Mouse (Mus musculus): ENCODE measurements around the gene Eef1akmt4. TPM values are rescaled to one million over a fixed set of nuclear protein-coding genes. Genes with fewer than 3 reads are reported as not detected.

Gene Eef1akmt4
- 16.6 and 16.8 TPM in 2 replicates for polyA plus RNA-seq (2015; fragmentation: Nextera tagmentation; extraction: Ambion mirVana)

DNA sequence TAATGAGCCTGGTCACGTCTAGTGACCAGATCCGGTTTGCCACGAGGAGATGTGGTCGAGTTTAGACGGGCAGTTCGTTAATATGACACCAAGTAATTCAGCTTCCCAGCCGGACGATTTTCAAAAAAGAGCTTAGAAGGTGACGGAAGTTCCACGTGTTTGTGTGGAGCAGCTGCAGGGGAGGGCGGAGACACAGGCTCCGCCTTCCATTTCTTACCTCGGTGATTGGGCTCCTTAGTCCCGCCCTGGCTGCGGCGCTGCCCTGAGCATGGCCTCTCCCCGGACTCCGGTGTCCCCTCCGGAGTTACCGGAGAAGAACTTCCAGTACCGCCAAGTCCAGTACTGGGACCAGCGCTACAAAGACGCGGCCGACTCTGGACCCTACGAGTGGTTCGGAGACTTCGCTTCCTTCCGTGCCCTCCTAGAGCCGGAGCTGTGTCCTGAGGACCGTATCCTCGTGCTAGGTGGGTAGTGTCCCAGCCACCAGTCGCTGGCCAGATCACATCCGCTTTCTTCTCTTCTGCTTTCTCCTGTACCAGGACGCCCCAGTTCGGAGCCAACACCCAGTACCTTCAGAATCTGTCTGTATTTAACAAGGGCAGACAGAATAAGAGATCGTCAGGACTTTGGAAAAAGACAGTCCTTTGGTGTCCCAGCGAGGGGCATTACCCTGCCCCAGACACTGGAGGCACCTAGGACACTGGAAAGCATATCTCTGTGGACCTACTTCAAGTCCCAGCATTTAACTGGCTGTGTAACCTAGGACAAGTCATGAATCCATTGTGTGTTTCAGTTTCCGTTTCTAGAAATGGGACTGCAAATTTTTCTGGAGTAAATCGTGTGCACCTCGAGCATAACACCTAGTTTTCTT is at the start of gene Eef1akmt4, which contains the start of the genes Gm49333 and Alg3:
Gene Eef1akmt4 (plus strand): TSS at position 237 of the 871 bp plus-strand sequence.
Gene Gm49333 (plus strand): TSS at position 254 of the 871 bp plus-strand sequence.
Gene Alg3 (minus strand): TSS at position 379 of the 871 bp plus-strand sequence.

DNA sequence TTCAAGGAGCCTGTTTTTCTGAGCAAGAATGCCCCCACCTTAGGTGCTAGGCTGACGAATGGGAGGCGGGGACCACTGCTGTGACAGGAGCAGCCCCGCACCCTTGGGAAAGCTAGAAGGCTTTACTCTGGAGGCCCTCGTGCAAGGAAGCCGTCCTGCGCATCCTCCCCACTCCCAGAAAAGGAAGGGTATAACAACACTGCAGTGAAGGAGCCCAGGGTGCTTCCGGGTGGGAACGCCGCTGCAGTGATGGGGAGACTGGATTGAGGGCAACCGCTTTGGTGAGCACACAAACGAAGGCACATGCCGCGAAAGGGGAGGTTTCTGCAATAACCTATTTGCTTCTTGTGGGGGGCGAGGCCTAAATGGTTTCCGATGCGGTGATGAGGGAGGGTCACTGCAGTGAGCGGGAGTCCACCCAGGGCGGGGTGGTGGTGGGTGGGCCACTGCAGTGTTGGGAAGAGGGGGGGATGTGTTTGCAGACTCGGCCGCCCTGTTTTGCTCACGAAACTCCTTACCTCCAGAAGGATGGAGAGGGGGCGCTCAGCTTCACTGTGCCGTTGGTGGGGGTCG is 21.9 kb upstream of the Eef1akmt4 start, which contains the start of gene Vwa5b2:
Gene Vwa5b2 (plus strand): TSS at position 106 of the 573 bp plus-strand sequence.

DNA sequence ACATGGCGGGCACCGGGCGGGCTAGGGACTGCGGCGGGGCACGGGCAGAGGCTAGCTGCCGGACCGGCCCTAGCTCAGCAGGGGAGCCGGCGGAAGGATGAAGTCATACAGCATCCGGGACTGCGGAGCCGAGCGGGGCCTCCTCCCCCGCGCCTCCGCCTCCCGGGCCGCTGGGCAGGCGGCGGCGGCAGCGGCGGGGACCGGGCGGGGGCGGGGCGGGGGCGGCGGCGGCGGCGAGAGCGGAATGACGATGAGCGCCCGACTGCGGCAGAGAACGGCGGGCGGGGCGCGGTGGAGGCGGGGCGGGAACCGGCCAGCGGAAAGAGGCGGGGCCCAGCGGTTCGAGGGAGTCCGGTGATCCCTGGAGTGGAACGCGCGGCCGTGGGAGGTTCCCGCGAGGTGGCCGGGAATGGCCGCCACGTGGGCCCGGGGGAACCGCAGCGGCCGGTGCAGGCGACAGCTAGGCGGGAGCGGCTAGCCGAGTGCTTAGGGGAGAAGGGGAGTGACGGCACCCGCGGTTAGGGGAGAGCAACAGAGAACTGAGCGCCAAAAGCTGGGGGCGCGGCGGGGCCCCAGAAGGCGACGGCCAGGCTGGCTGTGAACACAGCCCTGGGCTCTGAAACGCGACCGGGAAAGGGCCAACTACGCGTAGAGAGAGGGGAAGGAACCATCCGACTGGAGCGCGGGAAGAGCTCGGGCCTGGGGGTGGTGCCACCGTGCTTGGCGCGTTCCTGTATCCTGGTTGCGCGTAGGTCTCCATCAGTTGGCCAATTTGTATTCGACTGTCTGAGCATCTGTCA is 10.0 kb downstream of the Eef1akmt4 start, which contains the start of gene Camk2n2:
Gene Camk2n2 (minus strand): TSS at position 97 of the 800 bp plus-strand sequence.

DNA sequence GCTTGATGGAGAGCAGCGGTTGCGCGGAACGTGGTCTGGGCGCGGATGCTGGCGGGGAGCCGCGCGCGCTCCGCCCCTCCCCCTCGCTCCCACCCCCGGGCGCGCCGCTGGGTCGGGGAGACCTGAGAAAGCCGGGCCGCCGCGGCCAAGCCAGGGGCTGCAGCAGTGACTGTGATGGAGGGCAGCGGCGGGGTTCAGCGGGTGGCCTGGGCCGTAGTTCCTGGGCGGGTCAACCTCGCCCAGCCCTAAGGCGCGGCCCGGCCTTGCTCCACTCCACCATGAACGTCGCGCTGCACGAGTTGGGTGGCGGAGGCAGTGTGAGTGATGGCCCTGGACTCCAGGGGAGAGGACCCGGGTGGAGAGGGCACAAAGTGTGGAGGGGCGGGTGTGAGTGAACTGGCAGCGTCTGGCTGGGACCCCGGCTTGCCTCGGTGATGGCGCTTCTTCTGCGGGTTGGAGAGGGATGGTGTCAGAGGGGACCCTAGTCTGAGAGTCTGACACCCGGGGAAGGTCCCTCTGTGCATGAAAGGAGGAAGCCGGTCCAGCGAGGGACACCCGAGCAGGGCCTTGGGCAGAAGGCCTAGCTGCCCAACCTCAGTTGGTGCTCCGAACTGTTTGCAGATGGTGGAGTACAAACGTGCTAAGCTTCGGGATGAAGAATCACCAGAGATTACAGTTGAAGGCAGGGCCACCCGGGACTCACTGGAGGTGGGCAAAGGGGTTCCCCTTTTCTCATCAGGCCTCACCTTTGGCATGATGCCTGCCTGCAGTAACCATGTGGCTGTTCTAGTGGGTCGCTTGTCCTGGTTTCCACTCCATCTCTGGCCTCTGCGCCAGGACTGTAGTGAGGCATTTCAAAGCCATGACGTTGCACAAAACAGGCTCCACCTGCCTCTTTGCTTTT is 18.6 kb downstream of the Eef1akmt4 start, which contains the start of gene Ece2:
Gene Ece2 (plus strand): TSS at position 98 of the 904 bp plus-strand sequence.

DNA sequence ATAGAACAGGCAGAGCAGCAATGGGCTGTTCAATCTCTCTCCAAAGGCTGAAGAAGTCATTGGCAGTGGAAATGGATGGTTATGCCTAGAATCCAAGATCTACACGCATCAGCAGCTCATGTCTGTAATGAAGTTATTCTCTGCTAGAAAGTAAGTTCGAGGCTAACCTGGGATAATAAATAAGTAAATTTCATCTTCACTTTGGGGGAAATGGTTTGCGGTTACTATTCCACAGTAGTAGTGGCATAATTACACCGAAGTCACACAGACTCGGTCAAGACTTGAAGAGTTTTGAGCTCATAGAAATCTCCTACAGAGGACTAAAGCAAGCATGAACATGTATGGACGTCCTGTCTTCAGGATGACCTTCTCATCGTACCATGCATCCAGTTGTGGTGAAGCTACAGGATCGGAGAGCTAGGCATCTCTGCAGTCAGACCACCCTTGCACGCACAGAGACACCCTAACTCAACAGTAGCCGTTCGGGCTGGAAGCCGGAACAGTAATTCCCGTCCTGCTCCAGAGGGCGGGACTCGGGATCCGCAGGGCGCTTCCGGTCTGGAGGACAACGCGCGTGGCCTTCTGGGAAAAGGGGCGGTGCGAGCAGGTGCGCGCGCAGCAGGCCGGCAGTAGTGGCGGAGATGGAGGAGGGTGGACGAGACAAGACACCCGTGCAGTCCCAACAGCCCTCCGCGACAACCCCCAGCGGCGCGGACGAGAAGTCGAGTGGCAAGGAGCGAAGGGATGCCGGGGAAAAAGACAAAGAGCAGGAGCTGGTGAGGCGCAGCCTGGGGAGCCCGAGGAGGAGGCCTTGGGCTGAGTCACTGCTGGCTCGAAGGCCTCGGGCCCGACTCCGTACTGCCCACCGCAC is 39.9 kb downstream of the Eef1akmt4 start, which contains the start of gene Psmd2:
Gene Psmd2 (plus strand): TSS at position 577 of the 871 bp plus-strand sequence.

DNA sequence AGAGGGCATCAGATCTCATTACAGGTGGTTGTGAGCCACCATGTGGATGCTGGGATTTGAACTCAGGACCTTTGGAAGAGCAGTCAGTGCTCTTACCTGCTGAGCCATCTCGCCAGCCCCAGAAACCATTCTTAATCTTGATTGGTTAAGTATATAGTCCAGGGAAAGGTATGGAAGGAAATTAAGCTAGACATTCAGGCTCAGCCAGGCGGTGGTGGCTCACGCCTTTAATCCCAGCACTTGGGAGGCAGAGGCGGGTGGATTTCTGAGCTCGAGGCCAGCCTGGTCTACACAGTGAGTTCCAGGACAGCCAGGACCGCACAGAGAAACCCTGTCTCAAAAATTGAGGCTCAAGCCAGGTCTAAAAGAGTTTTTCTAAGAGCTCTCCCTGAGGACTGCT is 56.6 kb downstream of the Eef1akmt4 start, which contains the start of gene Eif4g1:
Gene Eif4g1 (plus strand): TSS at position 301 of the 400 bp plus-strand sequence.

MicroRNAs within 50 kb of the gene (microRNA counts, 519-probe panel; counts per million panel counts)
- 6,369 counts per million, percentile 54 among the panel's probes with 10 or more counts for microRNA mmu-miR-1224

Other genes starting within 250 kb of the Eef1akmt4 start
- 31.3 and 36.3 TPM in 2 replicates for gene Abcc5, start 185.2 kb upstream of the Eef1akmt4 start, polyA plus RNA-seq (2015; fragmentation: Nextera tagmentation; extraction: Ambion mirVana)
- gene Eif2b5, start 112.8 kb upstream of the Eef1akmt4 start, polyA plus RNA-seq (2015; fragmentation: Nextera tagmentation; extraction: Ambion mirVana) = 42.9 and 44.8 TPM in 2 replicates
- 5.3 and 6.5 TPM in 2 replicates for gene Dvl3, start 94.6 kb upstream of the Eef1akmt4 start, polyA plus RNA-seq (2015; fragmentation: Nextera tagmentation; extraction: Ambion mirVana)
- 274 and 285 TPM in 2 replicates for gene Ap2m1, start 76.1 kb upstream of the Eef1akmt4 start, polyA plus RNA-seq (2015; fragmentation: Nextera tagmentation; extraction: Ambion mirVana)
- 30.9 and 32.4 TPM in 2 replicates for gene Abcf3, start 63.0 kb upstream of the Eef1akmt4 start, polyA plus RNA-seq (2015; fragmentation: Nextera tagmentation; extraction: Ambion mirVana)
- 0.07 and 0.22 TPM in 2 replicates for gene Vwa5b2, start 22.1 kb upstream of the Eef1akmt4 start, polyA plus RNA-seq (2015; fragmentation: Nextera tagmentation; extraction: Ambion mirVana)
- gene Gm49333, start within 50 bp of the Eef1akmt4 start, polyA plus RNA-seq (2015; fragmentation: Nextera tagmentation; extraction: Ambion mirVana) = not detected in 2 replicates
- 16.0 and 16.1 TPM in 2 replicates for gene Alg3, start 142 bp downstream of the Eef1akmt4 start, polyA plus RNA-seq (2015; fragmentation: Nextera tagmentation; extraction: Ambion mirVana)
- 0.12 and 0.33 TPM in 2 replicates for gene Camk2n2, start 9.7 kb downstream of the Eef1akmt4 start, polyA plus RNA-seq (2015; fragmentation: Nextera tagmentation; extraction: Ambion mirVana)
- 0.06 TPM in 1 of 2 replicates, not detected in the other for gene Ece2, start 18.2 kb downstream of the Eef1akmt4 start, polyA plus RNA-seq (2015; fragmentation: Nextera tagmentation; extraction: Ambion mirVana)
- 151 and 154 TPM in 2 replicates for gene Psmd2, start 40.1 kb downstream of the Eef1akmt4 start, polyA plus RNA-seq (2015; fragmentation: Nextera tagmentation; extraction: Ambion mirVana)
- gene Eif4g1, start 56.7 kb downstream of the Eef1akmt4 start, polyA plus RNA-seq (2015; fragmentation: Nextera tagmentation; extraction: Ambion mirVana) = 82.1 and 83.1 TPM in 2 replicates
- gene Fam131a, start 81.6 kb downstream of the Eef1akmt4 start, polyA plus RNA-seq (2015; fragmentation: Nextera tagmentation; extraction: Ambion mirVana) = 1.3 and 3.4 TPM in 2 replicates
- 55.6 and 56.8 TPM in 2 replicates for gene Polr2h, start 106.1 kb downstream of the Eef1akmt4 start, polyA plus RNA-seq (2015; fragmentation: Nextera tagmentation; extraction: Ambion mirVana)
- 7.5 and 14.1 TPM in 2 replicates for gene Clcn2, start 106.2 kb downstream of the Eef1akmt4 start, polyA plus RNA-seq (2015; fragmentation: Nextera tagmentation; extraction: Ambion mirVana)
- 0.69 and 1.0 TPM in 2 replicates for gene Chrd, start 121.5 kb downstream of the Eef1akmt4 start, polyA plus RNA-seq (2015; fragmentation: Nextera tagmentation; extraction: Ambion mirVana)
- gene Thpo, start 122.9 kb downstream of the Eef1akmt4 start, polyA plus RNA-seq (2015; fragmentation: Nextera tagmentation; extraction: Ambion mirVana) = 0.23 and 0.34 TPM in 2 replicates